Mouse (Mus musculus) layer of hippocampus, postnatal 10 days (tissue): ENCODE data around the gene Lgals4. TPM values are rescaled to one million over a fixed set of nuclear protein-coding genes. Genes with fewer than 3 reads are reported as not detected.

Experiments
- DNase-seq, 2 experiments: peaks; one replicate each; pipeline ENCODE4 v3.0.0; 2021; ENCODE audit warnings: low spot score in 2 of 2
- total RNA-seq, 2 experiments: library from RNA; stranded (reverse); gene quantifications; 2 replicates each; pipeline ENCODE4 v1.2.3; 2021

The Lgals4 gene
- total RNA-seq, 2 experiments from 2014 or later: 2.1 to 2.7 TPM

- peak; percentile 51 to 62 for DNase-seq
These were observed 12.3 kb upstream of the Lgals4 start for GRCm38 (mm10) chr7:28821261-28821831.

GRCm38 (mm10) chr7:28822556-28822955 lies 11.1 kb upstream of the Lgals4 start:
- no peak for DNase-seq

- no peak for DNase-seq
These were observed 10.4 kb upstream of the Lgals4 start for GRCm38 (mm10) chr7:28822993-28823903.

GRCm38 (mm10) chr7:28823932-28824331 lies 9.7 kb upstream of the Lgals4 start:
- no peak for DNase-seq

GRCm38 (mm10) chr7:28824941-28825685 lies 8.5 kb upstream of the Lgals4 start, which contains the start of gene Ech1:
Ech1 (plus strand) TSS chr7:28825217.
- peak; percentile 87 to 91 for DNase-seq

- DNase-seq: no peak
These were observed 7.8 kb upstream of the Lgals4 start for GRCm38 (mm10) chr7:28825686-28826401.

- DNase-seq: no peak
These were observed 7.3 kb upstream of the Lgals4 start for GRCm38 (mm10) chr7:28826402-28826772.

- DNase-seq: peak in 1 of 2 experiments; percentile 62
These were observed 6.3 kb upstream of the Lgals4 start for GRCm38 (mm10) chr7:28827338-28827737.

GRCm38 (mm10) chr7:28829821-28830220 lies 3.8 kb upstream of the Lgals4 start:
- no peak for DNase-seq

GRCm38 (mm10) chr7:28830981-28831380 lies 2.7 kb upstream of the Lgals4 start:
- DNase-seq: no peak

GRCm38 (mm10) chr7:28831411-28832125 lies 2.1 kb upstream of the Lgals4 start:
- DNase-seq: no peak

GRCm38 (mm10) chr7:28832137-28832536 lies 1.5 kb upstream of the Lgals4 start:
- DNase-seq: no peak

GRCm38 (mm10) chr7:28836936-28837335 lies 3.3 kb downstream of the Lgals4 start:
- no peak for DNase-seq

GRCm38 (mm10) chr7:28838331-28838730 lies 4.7 kb downstream of the Lgals4 start:
- DNase-seq: no peak

GRCm38 (mm10) chr7:28847273-28847672 lies 13.6 kb downstream of the Lgals4 start:
- DNase-seq: no peak

- DNase-seq: no peak
These were observed 16.1 kb downstream of the Lgals4 start for GRCm38 (mm10) chr7:28849700-28850236.

- DNase-seq: no peak
These were observed 17.0 kb downstream of the Lgals4 start for GRCm38 (mm10) chr7:28850642-28851041.

GRCm38 (mm10) chr7:28859953-28860352 lies 26.3 kb downstream of the Lgals4 start:
- DNase-seq: no peak

- no peak for DNase-seq
These were observed 27.2 kb downstream of the Lgals4 start for GRCm38 (mm10) chr7:28860898-28861297.

GRCm38 (mm10) chr7:28862817-28863499 lies 29.3 kb downstream of the Lgals4 start:
- DNase-seq: peak; percentile 16 to 26
